Mouse (Mus musculus): ENCODE results near the gene Pinlyp. TPM values are rescaled to one million over a fixed set of nuclear protein-coding genes. Genes with fewer than 3 reads are reported as not detected.
A peak's percentile ranks its signal among the peaks of the same experiment; 100 is the strongest.

Pinlyp gene
- total and polyA plus RNA-seq, 3 experiments, result 6.1 to 17.3 (median 6.6) TPM

DNA sequence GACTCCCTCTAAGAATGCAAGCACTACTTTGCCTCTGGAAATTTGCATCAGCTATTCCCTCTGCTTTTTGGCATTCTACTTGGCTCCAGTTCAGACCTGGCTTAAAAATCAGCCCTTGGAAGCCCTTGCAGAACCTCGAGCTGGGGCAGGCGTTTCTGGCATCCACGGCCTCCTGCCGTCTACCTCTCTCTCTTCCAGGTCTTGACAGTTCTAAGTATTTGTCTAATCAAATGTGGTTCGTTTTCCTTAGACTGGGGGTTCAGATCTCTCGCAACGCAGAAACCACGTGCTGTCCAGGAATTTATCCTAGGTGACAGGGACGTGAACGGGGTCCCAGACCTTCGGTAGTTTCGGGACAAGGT is 39.5 kb downstream of the Pinlyp start:
- Histone ChIP-seq H3K36me3 (replicated peaks in 1 of 2; ENCODE audit: control insufficient read depth in 1 of 2, insufficient read depth in 1 of 2, low read length in 1 of 2) (peaks cover 0 to 10% of the 10 kb centered on the region in 2 experiments), H3K27ac (ENCODE audit: insufficient read depth, low read depth) (peak overlapping the region; percentile 10; the same call in 1 of the 2 replicates), H3K9me3 (replicated peaks; ENCODE audit: low read length) (no peaks in the 10 kb centered on the region), H3K79me2 (replicated peaks; ENCODE audit: control insufficient read depth, extremely low read depth, insufficient read depth, poor library complexity, severe bottlenecking) (0 out of 2 replicates have a peak, but pooled peaks cover 2% of the 10 kb centered on the region), H3K4me2 (ENCODE audit: insufficient read depth, low read depth, poor library complexity, severe bottlenecking) (peak overlapping the region; percentile 70), H3K9ac (ENCODE audit: insufficient read depth, low read depth) (peak overlapping the region; percentile 66), H3K4me3 (replicated peaks in 1 of 3; ENCODE audit: low read depth in 2 of 3, low read length in 2 of 3, poor library complexity in 1 of 3) (peak overlapping the region; percentile 75 to 88 (median 76)), H3K27me3 (replicated peaks) (peaks cover 2% of the 10 kb centered on the region), H3K4me1 (ENCODE audit: control insufficient read depth in 1 of 2, insufficient read depth in 2 of 2) (peaks cover 0 to 25% of the 10 kb centered on the region in 2 experiments; a peak in 2 of 4 replicates)
- TF ChIP-seq MAX (IDR thresholded peaks at IDR 0.05; ENCODE audit: low read length) (no peak), KAT2A (IDR thresholded peaks at IDR 0.05; ENCODE audit: insufficient replicate concordance, low read length) (no peak), SMC3 (IDR thresholded peaks at IDR 0.05; ENCODE audit: low read depth, low read length) (no peak), JUN (IDR thresholded peaks at IDR 0.05; ENCODE audit: insufficient read depth, low read depth, low read length) (no peak), ZNF384 (IDR thresholded peaks at IDR 0.05; ENCODE audit: low read depth, low read length) (no peak), BHLHE40 (IDR thresholded peaks at IDR 0.05; ENCODE audit: low read depth, low read length) (no peak), EP300 (IDR thresholded peaks at IDR 0.05; ENCODE audit: low read length) (no peak), GABPA (IDR thresholded peaks at IDR 0.05; ENCODE audit: insufficient replicate concordance, low read depth, low read length) (no peak), MAZ (IDR thresholded peaks at IDR 0.05; ENCODE audit: low read depth, low read length) (no peak), NRF1 (IDR thresholded peaks at IDR 0.05; ENCODE audit: low read depth, low read length) (no peak), CHD1 (IDR thresholded peaks at IDR 0.05; ENCODE audit: low read depth, low read length) (no peak), ZKSCAN1 (IDR thresholded peaks at IDR 0.05; ENCODE audit: borderline replicate concordance, low read depth, low read length) (no peak), RCOR1 (conservative IDR thresholded peaks at IDR 0.05; ENCODE audit: low read depth, low read length) (no peak), MYC (IDR thresholded peaks at IDR 0.05; ENCODE audit: low read depth, low read length) (no peak), NELFE (IDR thresholded peaks at IDR 0.05; ENCODE audit: low read depth, low read length) (no peak)
- dilution Hi-C loops (cut with MboI; ENCODE audit: extremely low pct_ligation_motif_present, extremely low pct_unique_long_range_greater_than_20kb, low sequenced_read_pairs), result no loop called here
- in situ Hi-C loops (cut with MboI; ENCODE audit: low pct_ligation_motif_present, low pct_unique_long_range_greater_than_20kb, low sequenced_read_pairs), result no loop called here
- DNase-seq (ENCODE audit: extremely low read depth), result no peak

DNA sequence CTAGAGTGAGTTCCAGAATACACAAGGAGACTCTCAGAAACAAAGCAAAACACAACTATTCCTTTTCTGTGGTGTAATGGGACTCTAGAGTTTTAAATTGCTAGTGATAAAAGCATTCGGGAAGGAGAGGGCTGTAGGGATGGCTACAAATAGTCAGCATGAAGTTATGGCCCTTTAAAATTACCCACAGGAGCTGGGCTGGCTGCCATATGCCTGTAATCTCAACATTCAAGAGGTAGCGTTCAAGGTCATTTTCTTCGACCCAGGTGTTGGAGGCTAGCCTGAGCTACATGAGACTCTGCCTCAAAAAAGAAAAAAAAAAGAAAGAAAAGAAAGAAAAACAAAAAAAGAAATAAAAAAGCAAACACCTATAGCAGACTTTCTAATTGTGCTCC is 39.9 kb downstream of the Pinlyp start:
- DNase-seq (ENCODE audit: extremely low read depth), result no peak
- Histone ChIP-seq H3K27ac (ENCODE audit: insufficient read depth, low read depth) (no peak overlapping the region), H3K4me3 (replicated peaks in 1 of 3; ENCODE audit: low read depth in 2 of 3, low read length in 2 of 3, poor library complexity in 1 of 3) (peak overlapping the region in 1 of 3 experiments; percentile 88), H3K9ac (ENCODE audit: insufficient read depth, low read depth) (peak overlapping the region; percentile 66; the same call in 1 of the 2 replicates), H3K4me1 (ENCODE audit: control insufficient read depth in 1 of 2, insufficient read depth in 2 of 2) (peaks cover 0 to 25% of the 10 kb centered on the region in 2 experiments; a peak in 2 of 4 replicates), H3K4me2 (ENCODE audit: insufficient read depth, low read depth, poor library complexity, severe bottlenecking) (peak overlapping the region; percentile 70), H3K79me2 (replicated peaks; ENCODE audit: control insufficient read depth, extremely low read depth, insufficient read depth, poor library complexity, severe bottlenecking) (0 out of 2 replicates have a peak, but pooled peaks cover 2% of the 10 kb centered on the region), H3K27me3 (replicated peaks) (peaks cover 2% of the 10 kb centered on the region), H3K9me3 (replicated peaks; ENCODE audit: low read length) (no peaks in the 10 kb centered on the region), H3K36me3 (replicated peaks in 1 of 2; ENCODE audit: control insufficient read depth in 1 of 2, insufficient read depth in 1 of 2, low read length in 1 of 2) (peaks cover 0 to 9% of the 10 kb centered on the region in 2 experiments)
- dilution Hi-C loops (cut with MboI; ENCODE audit: extremely low pct_ligation_motif_present, extremely low pct_unique_long_range_greater_than_20kb, low sequenced_read_pairs) (no loop called here), in situ Hi-C loops (cut with MboI; ENCODE audit: low pct_ligation_motif_present, low pct_unique_long_range_greater_than_20kb, low sequenced_read_pairs) (no loop called here)
- no peak for TF ChIP-seq KAT2A (IDR thresholded peaks at IDR 0.05; ENCODE audit: insufficient replicate concordance, low read length)

Measured in CH12.LX (cell line).